In genomic region chr2:153290938-153291928, GRCm38 (mm10) we compare ENCODE assay signal across 8 mouse cellular contexts. TPM values are rescaled to one million over a fixed set of nuclear protein-coding genes. Genes with fewer than 3 reads are reported as not detected.
DNase-seq lines count a peak whose midpoint lies in the region; ATAC-seq lines count a peak whose summit lies in the region.

Gene Kif3b, plus strand, starts transcription at chr2:153291413.

- WGBS in forebrain, embryonic 11.5 days: under 1% methylated on average over 62 of the region's 63 CpGs
- WGBS in heart, embryonic 16.5 days: 2% methylated on average over 63 of the region's 63 CpGs
- under 1% methylated on average over 63 of the region's 63 CpGs for WGBS in liver, embryonic 15.5 days (ENCODE audit: insufficient replicate concordance)
- 1% methylated on average over 63 of the region's 63 CpGs for WGBS in neural tube, embryonic 12.5 days

- peak; percentile 92 for ATAC-seq in forebrain, embryonic 11.5 days (replicated peaks; ENCODE audit: low FRiP score)
- peak; percentile 91 for ATAC-seq in heart, embryonic 16.5 days (replicated peaks; ENCODE audit: extremely low read depth, insufficient read depth, low FRiP score)
- ATAC-seq in liver, embryonic 15.5 days (ENCODE audit: insufficient read depth): peak; percentile 77
- ATAC-seq in neural tube, embryonic 12.5 days (ENCODE audit: low FRiP score, low read depth): peak; percentile 86

- H3K4me1 ChIP-seq in forebrain, embryonic 11.5 days (replicated peaks; ENCODE audit: control insufficient read depth, insufficient read depth, low read length): no peaks in the 10 kb centered on the region; the same call in 1 of the 2 replicates
- peaks cover 16% of the 10 kb centered on the region for H3K4me1 ChIP-seq in heart, embryonic 16.5 days (ENCODE audit: control insufficient read depth, insufficient read depth, low read length)
- H3K4me1 ChIP-seq in liver, embryonic 15.5 days (replicated peaks): peaks cover 26% of the 10 kb centered on the region
- peaks cover 22% of the 10 kb centered on the region for H3K4me1 ChIP-seq in neural tube, embryonic 12.5 days

- H3K9ac ChIP-seq in forebrain, embryonic 11.5 days (ENCODE audit: low read length): peak within 1 kb of the TSS; percentile 90
- peak within 1 kb of the TSS; percentile 93 for H3K9ac ChIP-seq in heart, embryonic 16.5 days (ENCODE audit: low read length)
- peak within 1 kb of the TSS; percentile 79 for H3K9ac ChIP-seq in liver, embryonic 15.5 days
- H3K9ac ChIP-seq in neural tube, embryonic 12.5 days: peak within 1 kb of the TSS; percentile 93

- peak within 1 kb of the TSS; percentile 88 for H3K4me2 ChIP-seq in forebrain, embryonic 11.5 days (ENCODE audit: low read depth, low read length, severe bottlenecking)
- peak within 1 kb of the TSS; percentile 96 for H3K4me2 ChIP-seq in heart, embryonic 16.5 days (ENCODE audit: low read depth, low read length)
- H3K4me2 ChIP-seq in liver, embryonic 15.5 days: peak within 1 kb of the TSS; percentile 94
- H3K4me2 ChIP-seq in neural tube, embryonic 12.5 days (replicated peaks): peak within 1 kb of the TSS; percentile 74

- H3K27me3 ChIP-seq in forebrain, embryonic 11.5 days (ENCODE audit: control insufficient read depth, insufficient read depth, low read length): no peaks in the 10 kb centered on the region
- H3K27me3 ChIP-seq in heart, embryonic 16.5 days (ENCODE audit: control insufficient read depth, insufficient read depth, low read length): no peaks in the 10 kb centered on the region
- H3K27me3 ChIP-seq in liver, embryonic 15.5 days: no peaks in the 10 kb centered on the region
- H3K27me3 ChIP-seq in neural tube, embryonic 12.5 days (replicated peaks): no peaks in the 10 kb centered on the region

- no peaks in the 10 kb centered on the region for H3K9me3 ChIP-seq in forebrain, embryonic 11.5 days (ENCODE audit: control insufficient read depth, low read length)
- no peaks in the 10 kb centered on the region for H3K9me3 ChIP-seq in heart, embryonic 16.5 days (replicated peaks; ENCODE audit: control insufficient read depth, low read length)
- H3K9me3 ChIP-seq in liver, embryonic 15.5 days (replicated peaks): no peaks in the 10 kb centered on the region
- no peaks in the 10 kb centered on the region for H3K9me3 ChIP-seq in neural tube, embryonic 12.5 days

- no peak within 1 kb of the TSS for H3K27ac ChIP-seq in forebrain, embryonic 11.5 days (ENCODE audit: low read depth, low read length)
- peak within 1 kb of the TSS; percentile 41; the same call in 1 of the 2 replicates for H3K27ac ChIP-seq in heart, embryonic 16.5 days (ENCODE audit: low read length)
- peak within 1 kb of the TSS; percentile 59 for H3K27ac ChIP-seq in liver, embryonic 15.5 days (replicated peaks)
- no peak within 1 kb of the TSS for H3K27ac ChIP-seq in neural tube, embryonic 12.5 days

- DNase-seq in CD8-positive naive resting alpha-beta T cell, adult 2 months (ENCODE audit: low read depth in 2 of 2, low spot score in 2 of 2): peak; percentile 82 to 87
- peak; percentile 70 for DNase-seq in c-Kit-positive CD71-negative TER-119-negative erythroid progenitor cells, embryonic 14.5 days (ENCODE audit: low read depth)
- DNase-seq in forebrain, embryonic 11.5 days (ENCODE audit: low spot score): peak; percentile 91
- peak; percentile 91 to 92 for DNase-seq in kidney, postnatal 36 days
- peak; percentile 77 for DNase-seq in telencephalon, adult 2 months (ENCODE audit: low read depth, low spot score)

- peak within 1 kb of the TSS; percentile 96 for H3K4me3 ChIP-seq in forebrain, embryonic 11.5 days (ENCODE audit: low read depth, low read length)
- H3K4me3 ChIP-seq in heart, embryonic 16.5 days (ENCODE audit: low read length): peak within 1 kb of the TSS; percentile 97
- H3K4me3 ChIP-seq in liver, embryonic 15.5 days (replicated peaks): peak within 1 kb of the TSS; percentile 78
- H3K4me3 ChIP-seq in neural tube, embryonic 12.5 days: peak within 1 kb of the TSS; percentile 98

- H3K36me3 ChIP-seq in forebrain, embryonic 11.5 days (ENCODE audit: control insufficient read depth, insufficient read depth, low read length): no peaks in the 10 kb centered on the region
- H3K36me3 ChIP-seq in heart, embryonic 16.5 days (ENCODE audit: control insufficient read depth, insufficient read depth): no peaks in the 10 kb centered on the region
- H3K36me3 ChIP-seq in liver, embryonic 15.5 days (replicated peaks): no peaks in the 10 kb centered on the region
- no peaks in the 10 kb centered on the region for H3K36me3 ChIP-seq in neural tube, embryonic 12.5 days

RNA-seq across cellular contexts. Expression of gene Kif3b, which starts in this region (rescaled TPM):
- 7.1 and 7.4 TPM in 2 replicates for polyA plus RNA-seq in forebrain, embryonic 11.5 days (2014; fragmentation: Nextera tagmentation; extraction: Ambion mirVana)
- polyA plus RNA-seq in heart, embryonic 16.5 days (2015; fragmentation: Nextera tagmentation; extraction: Ambion mirVana): 5.4 and 6.2 TPM in 2 replicates
- 1.4 and 2.0 TPM in 2 replicates for polyA plus RNA-seq in liver, embryonic 15.5 days (2015; fragmentation: Nextera tagmentation; extraction: Ambion mirVana)
- polyA plus RNA-seq in neural tube, embryonic 12.5 days (2016; fragmentation: Nextera tagmentation; extraction: Ambion mirVana): 12.6 and 14.4 TPM in 2 replicates

Comparison
In these comparisons a context has a peak if more than half of its experiments do, and no peak if none do; other contexts are left out.
1. H3K27ac ChIP-seq: peak in heart, embryonic 16.5 days (single experiment) and liver, embryonic 15.5 days (single experiment); none in forebrain, embryonic 11.5 days (single experiment) and neural tube, embryonic 12.5 days (single experiment).
2. Peak in every context shown above with its lines, with median percentiles within 50 percentile points of each other: DNase-seq, ATAC-seq, H3K4me2 ChIP-seq, H3K4me3 ChIP-seq and H3K9ac ChIP-seq.